Mouse (Mus musculus) fibroblast of lung, adult 2 months (primary cell): ENCODE measurements around the gene Immt.
"Not testable (repeated sequence)": the region's sequence is repeated elsewhere in the genome, so short reads cannot be mapped to it uniquely, and the experiment has no call there.

Experiments
- DNase-seq: peaks from one replicate; pipeline ENCODE4 v3.0.0-alpha.2; 2011; ENCODE audit warnings: low read depth

Gene Immt

DNA sequence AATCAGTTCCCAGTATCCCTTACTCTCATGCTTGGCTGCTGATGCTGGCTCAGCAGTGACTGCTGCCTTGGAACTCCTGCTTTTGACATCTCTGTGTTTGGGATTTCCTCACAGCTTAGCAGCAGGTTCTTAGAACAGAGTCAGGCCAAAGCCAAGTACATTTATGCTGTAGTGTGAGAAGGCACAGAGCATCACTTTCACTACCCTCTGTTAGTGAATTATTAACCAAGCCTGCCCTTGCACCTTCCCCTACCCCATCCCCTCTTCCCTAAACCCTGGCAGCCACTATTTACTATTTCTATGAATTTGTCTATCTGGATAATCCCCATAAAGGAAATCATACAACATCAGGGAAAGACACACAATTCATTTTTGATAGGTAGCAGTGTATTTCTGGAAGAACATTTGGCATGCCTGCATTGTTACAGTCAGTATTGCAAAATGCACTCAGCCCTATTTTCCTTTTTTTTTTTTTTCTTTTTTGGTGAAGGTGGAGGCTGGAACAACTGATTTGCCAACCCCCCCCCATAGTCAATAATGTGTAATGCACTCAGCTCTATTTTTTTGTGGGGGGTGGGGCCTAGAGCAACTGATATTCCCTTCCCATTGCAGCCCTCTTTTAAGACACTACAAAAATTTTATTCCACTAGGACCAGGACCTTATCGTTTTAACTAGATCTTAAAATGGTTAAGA lies 9.6 kb downstream of the Immt start:
- DNase-seq, result no peak

DNA sequence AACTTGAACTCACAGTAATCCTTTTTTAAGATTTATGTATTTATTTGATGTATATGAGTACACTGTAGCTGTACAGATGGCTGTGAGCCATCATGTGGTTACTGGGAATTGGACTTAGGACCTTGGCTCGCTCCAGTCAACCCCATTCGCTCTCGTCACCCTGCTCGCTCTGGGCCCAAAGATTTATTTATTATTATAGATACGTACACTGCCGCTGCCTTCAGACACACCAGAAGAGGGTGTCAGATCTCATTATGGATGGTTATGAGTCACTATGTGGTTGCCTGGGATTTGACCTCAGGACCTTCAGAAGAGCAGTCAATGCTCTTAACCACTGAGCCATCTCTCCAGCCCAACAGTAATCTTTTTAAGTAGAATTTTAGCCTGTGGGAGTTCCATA lies 15.8 kb downstream of the Immt start:
- DNase-seq, result not testable (repeated sequence)

DNA sequence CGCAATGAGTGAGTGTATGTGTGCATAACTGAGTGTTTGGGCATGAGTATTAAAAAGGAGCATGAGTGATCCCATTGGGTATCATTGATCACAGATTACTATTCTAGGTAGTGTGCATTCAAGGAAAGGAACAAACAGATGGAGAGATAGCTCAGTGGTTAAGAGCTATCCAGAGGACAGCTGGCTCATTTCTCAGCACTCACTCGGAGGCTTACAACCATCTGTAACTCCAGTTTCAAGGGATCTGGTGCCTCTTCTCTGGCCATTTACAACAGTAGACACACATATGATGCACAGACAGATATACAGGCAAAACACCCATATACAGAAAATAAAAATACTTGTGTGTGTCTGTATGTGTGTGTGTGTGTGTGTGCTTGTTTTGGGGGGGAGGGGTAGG lies 36.6 kb downstream of the Immt start:
- DNase-seq, result no peak

DNA sequence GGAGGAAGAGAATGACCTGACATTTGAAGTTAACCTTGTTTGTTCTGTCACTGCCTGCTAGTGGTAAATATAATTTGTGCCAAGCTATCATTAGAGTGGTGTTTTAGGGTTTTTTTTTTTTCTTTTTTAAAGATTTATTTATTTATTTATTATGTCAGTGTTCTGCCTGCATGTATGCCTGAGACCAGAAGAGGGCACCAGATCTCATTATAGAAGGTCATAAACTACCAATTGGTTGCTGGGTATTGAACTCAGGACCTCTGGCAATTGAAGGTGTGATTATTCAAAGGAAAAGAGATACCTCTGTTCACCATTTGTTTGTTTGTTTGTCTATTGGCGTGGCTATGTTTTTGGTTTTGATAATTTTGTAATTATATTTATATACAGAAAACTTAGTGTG lies 37.7 kb downstream of the Immt start:
- DNase-seq, result no peak

DNA sequence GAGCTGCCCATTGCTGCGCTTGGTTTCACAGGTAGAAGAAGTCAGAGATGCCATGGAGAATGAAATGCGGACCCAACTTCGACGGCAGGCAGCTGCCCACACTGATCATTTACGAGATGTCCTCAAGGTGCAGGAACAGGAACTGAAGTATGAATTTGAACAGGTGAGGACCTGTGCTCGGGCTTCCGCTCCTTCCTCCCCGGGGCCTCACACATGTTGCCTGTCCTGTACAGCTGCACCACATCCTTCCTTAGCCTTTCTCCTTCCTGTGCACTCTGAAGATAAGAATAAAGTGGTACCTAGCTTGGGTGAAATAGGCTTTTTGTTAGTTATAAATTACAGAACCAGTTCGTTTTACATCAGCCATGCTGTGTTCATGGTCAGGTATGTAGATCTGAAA lies 40.3 kb downstream of the Immt start:
- DNase-seq, result no peak

DNA sequence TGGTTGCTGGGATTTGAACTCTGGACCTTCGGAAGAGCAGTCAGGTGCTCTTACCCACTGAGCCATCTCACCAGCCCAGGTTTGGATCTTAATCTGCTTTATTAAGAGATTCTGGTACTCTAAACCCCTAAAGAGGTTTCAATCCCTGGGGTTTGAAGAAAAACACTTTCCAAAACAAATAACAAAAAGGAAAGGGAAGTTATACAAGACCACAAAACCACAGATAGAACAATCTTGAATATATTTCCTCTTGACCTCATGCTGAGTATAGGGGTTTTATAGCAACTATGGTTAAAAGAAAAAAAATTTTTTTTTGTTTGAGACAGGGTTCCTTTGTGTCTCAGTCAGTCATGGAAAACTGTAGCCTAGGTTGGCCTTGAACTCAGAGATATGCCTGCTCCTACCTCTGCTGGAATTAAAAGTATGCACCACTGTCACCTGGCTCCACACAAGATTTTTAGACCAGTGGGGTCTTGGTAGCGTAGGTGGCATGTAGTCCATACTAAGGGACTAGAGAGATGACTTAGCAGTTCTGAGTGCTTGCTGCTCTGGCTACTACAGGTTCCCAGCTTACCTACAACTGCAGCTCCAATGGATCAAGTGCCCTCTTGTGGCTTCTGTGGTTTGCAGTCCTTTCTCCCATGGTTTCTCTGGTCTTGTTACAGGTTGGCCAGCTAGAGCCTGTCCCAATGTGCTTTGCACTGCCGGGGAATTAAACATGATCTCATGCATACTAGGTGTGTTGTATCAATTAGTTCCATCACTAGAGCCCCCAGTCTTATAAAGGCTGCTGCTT lies 47.0 kb downstream of the Immt start:
- DNase-seq, result no peak

DNA sequence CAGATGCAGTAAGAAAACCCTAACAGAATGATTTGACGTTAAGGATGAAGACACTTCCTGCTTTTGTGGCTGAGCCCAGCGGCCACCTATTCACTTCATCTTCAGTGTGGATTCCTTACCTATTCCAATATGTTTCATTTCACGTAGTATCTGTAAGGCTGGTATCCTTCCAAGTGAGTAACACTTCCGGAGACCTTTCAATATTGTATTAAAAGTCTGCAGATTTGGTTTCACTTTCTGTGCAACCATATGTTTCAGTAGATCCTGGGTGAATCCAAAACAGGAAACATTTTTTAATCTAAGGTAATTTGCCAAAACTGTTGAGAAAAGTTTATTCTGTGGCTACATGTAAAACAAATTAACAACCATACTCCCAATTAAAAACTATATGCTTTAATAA lies 62.1 kb downstream of the Immt start:
- no peak for DNase-seq

DNA sequence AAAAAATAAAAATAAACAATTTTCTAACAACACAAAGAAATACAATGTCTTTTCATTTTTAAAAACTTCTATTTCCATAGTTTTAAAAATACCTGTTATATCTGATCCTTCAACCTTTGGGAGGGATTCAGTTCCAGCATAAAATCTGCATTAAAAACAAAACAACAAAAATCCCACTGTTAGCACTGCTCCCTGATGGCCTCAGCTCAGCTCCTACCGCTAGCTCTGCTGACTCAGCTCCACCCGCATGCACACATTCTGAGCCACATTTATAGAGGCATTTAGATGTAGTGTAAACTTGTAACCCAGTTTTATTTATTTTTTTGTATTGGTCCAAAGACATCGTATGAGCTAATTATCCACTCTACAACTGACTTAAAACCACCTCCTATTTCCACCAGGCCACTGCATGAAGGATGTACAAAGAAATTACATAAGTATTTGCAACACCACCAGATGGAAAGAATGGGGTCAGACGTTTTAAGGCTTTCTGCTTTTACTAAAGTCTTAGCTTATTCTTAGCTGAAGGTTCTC lies 76.6 kb downstream of the Immt start:
- DNase-seq, result no peak

DNA sequence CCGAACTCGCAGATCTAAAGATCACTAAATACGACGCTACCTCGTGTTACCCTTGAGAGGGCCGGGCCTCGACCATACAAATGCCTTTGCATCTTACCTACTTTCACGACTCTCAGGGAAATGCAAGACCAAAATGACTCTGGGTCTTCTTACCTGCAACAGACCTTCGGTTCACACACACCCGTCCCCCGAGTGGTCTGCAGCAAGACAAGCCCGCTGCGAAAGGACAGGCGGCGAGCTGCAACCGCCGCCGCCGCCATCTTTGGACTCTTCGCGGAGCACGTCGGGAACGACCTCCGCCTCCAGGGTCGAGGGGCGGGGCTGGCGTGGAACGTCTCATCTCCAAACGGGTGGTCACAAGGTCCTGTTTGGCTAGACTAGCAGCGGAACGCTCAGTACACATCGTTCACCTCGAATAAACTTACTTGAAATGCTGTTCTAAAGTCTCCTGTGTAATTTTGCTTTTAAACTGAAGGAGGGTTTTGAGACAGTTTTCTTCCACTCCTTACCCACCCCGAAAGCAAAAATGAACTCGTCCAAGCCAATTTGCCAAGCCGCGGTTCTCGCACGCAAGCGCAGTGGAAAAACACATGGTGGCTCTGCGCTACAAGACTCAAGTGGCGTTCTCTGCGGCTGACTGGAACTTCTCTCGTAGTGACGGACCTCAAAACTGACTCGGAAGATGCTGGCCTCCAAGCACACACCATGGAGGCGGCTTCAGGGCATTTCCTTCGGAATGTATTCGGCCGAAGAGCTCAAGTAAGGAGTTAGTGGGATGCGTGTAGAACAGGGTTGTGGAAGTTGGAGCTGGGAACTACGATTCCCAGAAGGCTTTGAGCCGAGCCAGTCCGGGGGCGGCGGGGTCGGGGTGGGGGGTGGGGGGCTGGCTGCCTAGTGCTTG lies 77.6 kb downstream of the Immt start, which contains the start of the genes Ptcd3 and Polr1a:
TSS of gene Ptcd3 (minus strand) at position 270 of the 901 bp plus-strand sequence.
TSS of gene Polr1a (plus strand) at position 573 of the 901 bp plus-strand sequence.
- peak; percentile 86 for DNase-seq

DNA sequence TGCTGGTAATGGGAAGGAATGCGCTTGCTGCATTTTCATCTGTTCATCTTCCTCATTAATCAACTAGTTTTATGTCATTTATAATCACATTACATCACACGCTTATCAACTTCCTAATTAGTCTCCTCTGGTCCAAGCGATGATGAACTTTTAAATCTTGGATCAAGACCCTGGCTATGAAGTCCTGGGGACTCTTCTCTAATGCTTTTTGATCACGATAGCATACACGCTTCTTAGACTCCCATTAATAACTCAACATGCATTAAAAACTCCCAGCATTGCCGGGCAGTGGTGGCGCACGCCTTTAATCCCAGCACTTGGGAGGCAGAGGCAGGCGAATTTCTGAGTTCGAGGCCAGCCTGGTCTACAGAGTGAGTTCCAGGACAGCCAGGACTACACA lies 78.3 kb downstream of the Immt start:
- no peak for DNase-seq

DNA sequence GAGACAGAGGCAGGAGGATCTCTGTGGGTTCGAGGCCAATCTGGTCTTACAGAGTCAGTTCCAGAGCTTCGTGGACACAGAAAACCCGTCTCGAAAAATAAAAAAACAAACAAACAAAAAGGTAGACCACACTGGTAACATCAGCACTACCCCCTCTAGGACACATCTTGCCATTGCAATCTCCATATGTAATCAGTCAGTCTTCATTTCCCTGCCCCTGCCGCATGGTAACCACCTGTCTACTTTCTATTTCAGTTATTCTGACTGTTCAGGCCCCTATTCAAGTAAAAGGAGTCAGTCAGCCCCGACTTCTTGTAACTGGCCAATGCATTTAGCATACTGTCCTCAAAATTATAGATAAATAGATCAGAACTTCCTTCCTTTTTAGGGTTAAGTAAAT lies 78.7 kb downstream of the Immt start:
- DNase-seq, result no peak

DNA sequence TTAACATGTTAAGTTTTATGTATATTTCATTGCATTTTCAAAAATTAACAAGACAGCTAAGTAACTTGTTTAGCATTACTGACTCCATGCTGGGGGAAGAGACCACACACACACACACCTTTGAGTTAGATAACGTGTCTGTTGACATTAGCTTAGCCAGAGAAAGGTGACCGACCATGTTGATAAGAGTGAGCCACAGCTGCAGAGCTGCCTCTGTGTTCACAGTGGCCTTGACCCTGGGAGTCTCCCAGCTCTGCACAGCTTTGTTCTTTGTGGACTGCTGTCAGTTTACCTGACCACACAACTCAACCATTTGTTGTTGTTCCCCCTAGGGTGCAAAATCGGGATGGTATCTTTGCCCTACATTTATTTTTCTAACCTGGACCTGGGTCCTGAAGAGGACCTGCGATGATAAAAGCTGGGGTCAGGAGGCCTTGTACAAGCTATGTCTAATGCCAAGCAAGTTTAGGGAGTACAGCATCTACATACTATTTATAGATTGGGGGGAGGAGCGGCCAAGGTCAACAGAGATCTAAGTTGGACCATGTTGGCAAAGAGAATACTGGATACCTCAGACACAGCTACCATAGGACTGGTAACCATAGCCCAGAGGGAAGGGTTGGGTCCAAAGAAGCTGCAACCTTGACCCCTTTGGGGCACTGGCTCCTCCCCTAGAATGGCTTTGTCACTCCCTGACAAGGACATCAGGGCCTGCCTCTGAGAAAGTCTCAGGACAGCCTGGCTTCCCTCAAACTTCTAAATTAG lies 80.7 kb downstream of the Immt start:
- no peak for DNase-seq

DNA sequence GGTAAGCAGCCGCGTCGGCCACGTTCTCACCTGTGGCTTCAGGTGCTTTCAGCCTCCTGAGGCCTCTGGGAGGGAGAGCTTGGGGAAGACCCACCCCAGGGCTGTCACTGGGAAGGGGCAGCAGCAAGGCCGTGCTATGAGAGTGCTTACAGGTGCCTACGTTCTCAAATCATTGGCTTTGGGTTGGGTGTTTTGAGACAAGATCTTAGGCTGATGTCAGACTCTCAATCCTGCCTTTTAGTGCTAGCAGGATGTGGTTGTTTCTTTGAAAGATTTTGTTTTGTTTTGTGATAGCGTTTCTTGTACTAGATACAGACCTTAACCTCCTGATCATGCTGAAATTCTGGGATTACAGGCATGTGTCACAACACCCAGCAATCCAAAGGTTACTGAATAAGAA lies 89.6 kb downstream of the Immt start:
- no peak for DNase-seq

DNA sequence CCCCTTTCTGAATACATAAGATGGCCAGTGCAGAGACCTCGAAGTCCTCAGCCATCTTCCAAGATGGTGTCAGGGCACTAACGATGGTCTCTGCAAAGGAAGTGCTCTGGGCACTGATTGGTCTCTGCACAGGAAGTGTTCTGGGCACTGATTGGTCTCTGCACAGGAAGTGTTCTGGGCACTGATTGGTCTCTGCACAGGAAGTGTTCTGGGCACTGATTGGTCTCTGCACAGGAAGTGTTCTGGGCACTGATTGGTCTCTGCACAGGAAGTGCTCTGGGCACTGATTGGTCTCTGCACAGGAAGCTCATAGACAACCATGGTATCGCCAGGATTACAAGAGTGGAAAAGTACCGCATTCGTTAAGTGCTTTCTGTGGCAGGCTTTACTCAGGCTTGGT lies 94.1 kb downstream of the Immt start:
- not testable (repeated sequence) for DNase-seq
